Mouse (Mus musculus) left cerebral cortex, postnatal 10 days (tissue): Measurements from ENCODE around the gene Mob2. TPM values are rescaled to one million over a fixed set of nuclear protein-coding genes. Genes with fewer than 3 reads are reported as not detected.

Source experiments
- DNase-seq, 2 experiments: peaks; one replicate each; pipeline ENCODE4 v3.0.0; 2021 to 2022; ENCODE audit warnings: low spot score in 2 of 2, mixed read lengths in 1 of 2; ENCODE audit errors: extremely low spot score in 1 of 2
- intact Hi-C: fragments of 180-260 bp; cut with DNase I; formaldehyde crosslinking; loops from one replicate; pipeline ENCODE4 v1.15.1; 2025
- total RNA-seq, 2 experiments: library from RNA; stranded (reverse); gene quantifications; 2 replicates each; pipeline ENCODE4 v1.2.3; 2021

Gene Mob2
- total RNA-seq, 2 experiments from 2014 or later = 23.6 to 26.7 TPM

GRCm38 (mm10) chr7:142040756-142041155, 20.1 kb downstream of the Mob2 start:
- intact Hi-C loops = no loop called here
- DNase-seq = no peak

- DNase-seq = peak; percentile 16 to 39
- intact Hi-C loops = no loop called here
Observed at GRCm38 (mm10) chr7:142037553-142038170, 23.2 kb downstream of the Mob2 start.

DNA sequence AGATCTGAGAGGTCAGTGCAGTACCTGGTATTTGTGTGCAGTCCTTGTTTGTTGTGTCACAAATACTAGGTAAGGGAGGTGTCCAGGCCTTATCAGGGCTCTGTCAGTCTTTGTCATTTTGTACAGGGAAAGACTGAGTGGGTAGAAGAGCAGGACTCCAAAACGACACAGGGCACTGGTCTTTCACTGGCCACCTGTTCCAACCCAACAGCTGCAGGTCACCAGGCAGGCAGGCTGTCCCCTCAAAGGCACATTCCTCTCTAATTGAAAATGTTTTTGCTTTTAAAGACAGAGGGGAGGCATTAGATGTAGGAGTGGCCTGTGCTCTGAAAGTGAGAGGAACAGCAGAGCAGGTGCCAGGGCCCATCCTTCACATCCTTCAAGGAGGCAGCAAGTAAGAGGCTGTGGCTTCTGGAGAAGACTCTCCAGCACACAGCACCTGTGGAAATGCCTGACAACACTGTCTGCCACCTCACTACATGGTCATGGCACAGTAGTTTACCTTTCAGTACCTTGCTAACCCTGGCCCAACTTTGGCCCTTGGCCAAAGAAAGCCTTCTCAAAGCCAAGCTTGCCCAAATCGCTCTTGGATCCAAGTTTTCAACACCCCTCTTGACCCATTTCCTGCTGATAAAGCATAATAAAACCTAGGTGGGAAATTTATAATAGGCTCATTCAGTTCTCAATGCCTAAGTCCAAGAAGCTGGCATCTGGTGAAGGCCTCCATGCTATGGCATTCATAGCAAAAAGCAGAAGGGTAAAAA, 25.6 kb downstream of the Mob2 start:
- intact Hi-C loops = no loop called here
- no peak for DNase-seq

GRCm38 (mm10) chr7:142034198-142034597, 26.7 kb downstream of the Mob2 start:
- intact Hi-C loops = no loop called here
- peak in 1 of 2 experiments; percentile 63 for DNase-seq

GRCm38 (mm10) chr7:142030073-142030472, 30.8 kb downstream of the Mob2 start:
- no peak for DNase-seq
- intact Hi-C loops = no loop called here

DNA sequence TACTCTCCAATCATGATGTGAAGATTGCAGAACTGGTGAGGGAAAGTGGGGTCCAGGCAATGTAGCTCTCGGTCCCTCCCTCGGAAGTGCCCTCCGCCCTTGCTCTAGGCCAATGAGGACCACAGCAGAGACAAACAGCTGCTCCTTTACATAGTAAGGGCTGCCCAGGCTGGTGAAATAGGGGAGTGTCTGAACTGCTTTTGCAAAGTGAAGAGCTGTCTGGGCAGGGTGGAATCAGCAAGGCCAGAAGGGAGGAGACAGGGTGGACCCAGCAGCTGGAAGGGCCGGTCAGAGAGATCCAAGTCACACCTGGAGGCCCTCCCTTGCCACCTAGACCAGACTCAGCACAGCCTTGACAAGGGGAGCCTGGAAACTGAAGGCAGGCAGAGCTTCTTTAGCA, 34.9 kb downstream of the Mob2 start:
- DNase-seq = no peak
- intact Hi-C loops = no loop called here

DNA sequence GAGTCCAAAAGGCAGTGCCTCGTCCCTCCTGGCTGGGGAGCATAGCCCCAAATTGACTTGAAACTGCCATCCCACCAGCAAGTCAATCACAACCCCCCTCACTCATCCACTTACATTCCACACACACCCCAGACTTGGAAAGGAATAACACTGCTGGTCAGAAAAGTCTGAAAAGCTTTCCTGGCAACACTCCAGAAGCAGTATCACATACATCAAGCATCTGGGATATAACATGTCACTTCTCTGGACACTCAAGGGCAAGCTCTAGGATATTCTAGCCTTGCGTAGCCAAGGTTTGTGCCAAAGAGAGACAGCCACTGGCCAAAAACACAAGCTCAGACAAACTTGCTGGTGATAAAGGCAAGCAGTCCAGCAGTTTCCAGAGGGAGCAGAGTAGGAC, 35.7 kb downstream of the Mob2 start:
- intact Hi-C loops = no loop called here
- DNase-seq = no peak

DNA sequence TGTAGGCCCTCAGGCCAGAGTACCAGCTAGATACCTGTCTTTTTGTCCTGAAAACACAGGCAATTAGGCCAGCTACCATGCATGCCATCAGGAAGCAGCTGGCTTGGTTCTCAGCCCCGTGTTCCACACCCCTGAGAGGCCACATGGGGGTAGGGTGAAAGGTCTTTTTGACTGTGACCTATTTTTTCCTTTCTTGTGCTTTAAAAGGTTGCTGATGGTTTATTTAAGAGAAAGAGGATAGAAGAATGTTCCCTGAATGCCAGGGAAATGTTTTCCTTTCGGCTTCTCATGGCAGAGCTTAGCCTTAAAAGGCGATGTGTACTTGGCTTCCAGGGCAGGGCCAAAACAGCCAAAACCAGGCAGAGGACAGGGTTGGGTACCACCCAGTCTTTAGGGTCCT, 40.0 kb downstream of the Mob2 start:
- intact Hi-C loops = no loop called here
- no peak for DNase-seq

DNA sequence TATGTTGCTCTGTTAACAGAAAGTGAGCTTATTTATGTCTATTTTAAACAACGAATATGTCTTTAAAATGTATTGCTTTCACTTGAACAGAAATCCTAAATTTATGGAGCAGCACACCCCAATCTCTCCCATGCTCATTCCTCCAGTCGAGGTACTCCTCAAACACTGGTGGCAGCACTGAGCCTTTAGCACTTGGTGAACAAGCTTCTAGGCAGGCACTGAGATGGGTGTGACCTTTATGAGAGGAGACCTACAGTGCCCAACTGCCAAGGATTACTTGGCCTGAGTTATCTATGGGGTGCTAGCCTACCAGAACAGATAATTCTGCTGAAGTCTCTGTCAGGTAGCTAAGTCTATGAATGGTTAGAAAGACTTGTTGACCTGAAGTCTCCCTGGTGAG, 41.2 kb downstream of the Mob2 start:
- DNase-seq = no peak
- intact Hi-C loops = loop anchor here (5.0 kb wide), 1 partner anchor 78 kb away; the partner anchor contains the start of gene Dusp8

GRCm38 (mm10) chr7:142016562-142016961, 44.3 kb downstream of the Mob2 start:
- DNase-seq = peak in 1 of 2 experiments; percentile 53
- intact Hi-C loops = loop anchor here (5.0 kb wide), 1 partner anchor 81 kb away; the partner anchor contains the start of gene Dusp8

- intact Hi-C loops = no loop called here
- peak in 1 of 2 experiments; percentile 31 for DNase-seq
Observed at GRCm38 (mm10) chr7:142001597-142002340, 59.1 kb downstream of the Mob2 start.

DNA sequence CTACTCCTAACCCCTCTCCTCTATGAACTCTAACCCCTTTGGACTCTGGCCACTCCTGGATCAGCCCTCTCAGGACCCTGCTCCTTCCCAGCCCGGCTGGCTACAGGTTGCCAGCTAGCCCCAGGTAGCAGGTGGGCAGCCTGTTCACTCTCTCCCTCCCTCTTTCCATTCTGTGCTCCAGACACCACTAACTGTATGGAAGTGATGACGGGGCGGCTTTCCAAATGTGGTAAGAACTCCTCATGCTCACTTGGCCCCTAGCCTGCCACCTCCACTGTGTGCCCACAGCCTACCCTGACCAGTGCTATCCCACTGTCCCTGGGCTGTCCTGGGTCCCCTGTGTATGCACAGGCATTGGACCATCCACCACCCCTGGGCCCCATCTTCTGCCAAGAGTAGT, 60.2 kb downstream of the Mob2 start:
- no peak for DNase-seq
- intact Hi-C loops = no loop called here

GRCm38 (mm10) chr7:141994121-141994520, 66.7 kb downstream of the Mob2 start:
- DNase-seq = no peak
- intact Hi-C loops = no loop called here

DNA sequence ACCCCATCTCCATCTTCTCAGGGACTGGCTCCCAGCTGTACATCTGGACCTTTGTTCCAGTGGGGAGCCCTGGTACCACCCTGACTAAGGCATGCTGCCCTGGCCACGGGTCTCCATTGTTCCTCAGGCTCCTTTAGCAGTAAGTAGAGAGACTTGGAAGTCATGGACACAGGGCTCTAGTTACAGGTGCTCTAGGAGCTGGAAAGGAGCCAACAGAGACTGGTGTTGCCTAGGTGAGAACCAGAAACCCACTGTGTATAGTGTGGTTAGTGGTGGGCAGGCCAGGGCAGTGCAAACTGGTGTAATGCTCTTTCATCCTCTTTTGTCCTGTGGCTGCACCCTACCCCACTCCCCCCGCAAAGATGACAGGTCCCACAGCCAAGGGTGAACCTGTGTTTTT, 69.7 kb downstream of the Mob2 start:
- intact Hi-C loops = no loop called here

GRCm38 (mm10) chr7:141988314-141988806, 72.5 kb downstream of the Mob2 start:
- intact Hi-C loops = no loop called here
- no peak for DNase-seq

More for the DNA sequence above, 69.7 kb downstream of the Mob2 start:
- DNase-seq = no peak

DNA sequence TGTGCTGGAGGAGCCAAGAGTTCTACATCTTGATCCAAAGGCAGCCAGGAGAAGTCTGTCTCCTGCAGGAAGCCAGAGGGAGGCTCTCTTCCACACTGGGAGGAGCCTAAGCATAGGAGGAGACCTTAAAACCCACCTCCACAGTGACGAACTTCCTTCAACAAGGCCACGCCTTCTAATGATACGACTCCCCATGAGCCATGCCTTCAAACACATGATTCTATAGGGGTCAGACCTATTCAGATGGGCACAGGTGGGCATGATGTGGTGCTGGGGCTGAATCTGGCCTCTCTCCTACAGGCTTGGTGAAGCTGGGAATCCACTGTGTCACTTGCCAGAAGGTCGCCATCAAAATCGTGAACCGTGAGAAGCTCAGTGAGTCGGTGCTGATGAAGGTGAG, 79.6 kb downstream of the Mob2 start:
- intact Hi-C loops = no loop called here
- no peak for DNase-seq

DNA sequence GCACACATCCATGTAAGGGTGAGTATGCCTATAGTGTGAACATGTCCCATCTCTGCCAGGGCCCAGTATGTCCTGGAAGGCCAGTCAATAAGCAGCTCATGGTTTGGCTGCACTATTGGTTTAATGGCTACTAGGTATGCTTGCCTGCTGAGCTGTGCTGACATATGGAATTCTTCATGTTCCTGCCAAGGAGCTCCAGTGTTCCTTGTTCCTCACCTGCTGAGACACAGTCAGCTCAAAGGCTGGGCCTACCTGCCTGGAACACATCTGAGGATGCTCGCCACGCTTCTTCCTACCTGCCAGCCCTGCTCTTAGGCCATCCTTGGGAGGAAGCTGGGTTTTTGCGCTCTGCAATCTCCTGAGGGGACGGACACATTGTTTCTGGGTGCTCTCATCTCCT, 81.6 kb downstream of the Mob2 start:
- no peak for DNase-seq
- intact Hi-C loops = no loop called here

- intact Hi-C loops = no loop called here
- DNase-seq = no peak
Observed at GRCm38 (mm10) chr7:141978003-141978402, 82.9 kb downstream of the Mob2 start.

- intact Hi-C loops = no loop called here
- no peak for DNase-seq
Observed at GRCm38 (mm10) chr7:141972831-141973619, 87.8 kb downstream of the Mob2 start.
